Mouse (Mus musculus) C2C12 (cell line): Measurements from ENCODE around the gene Crebl2. TPM values are rescaled to one million over a fixed set of nuclear protein-coding genes. Genes with fewer than 3 reads are reported as not detected.

ENCODE experiments used
- H3K27me3 ChIP-seq: one replicate; pipeline ENCODE4 v1.6.1; 2011; ENCODE audit not compliant: control insufficient read depth, insufficient read depth, insufficient read length
- H3K36me3 ChIP-seq: one replicate; pipeline ENCODE4 v1.6.1; 2011; ENCODE audit not compliant: control insufficient read depth, insufficient read depth
- H3K4me3 ChIP-seq: one replicate; pipeline ENCODE4 v1.5.1; 2011; ENCODE audit warnings: mild to moderate bottlenecking, control low read depth; ENCODE audit not compliant: poor library complexity, insufficient read depth, severe bottlenecking
- H3K79me2 ChIP-seq: one replicate; pipeline ENCODE4 v1.6.1; 2011; ENCODE audit not compliant: control insufficient read depth, insufficient read depth
- H3K79me3 ChIP-seq: one replicate; pipeline ENCODE4 v1.6.1; 2011; ENCODE audit warnings: low read depth, control low read depth
- H3ac ChIP-seq: one replicate; pipeline ENCODE3; 2011; ENCODE audit warnings: low read depth; ENCODE audit not compliant: control insufficient read depth, insufficient read length
- CEBPB ChIP-seq: IDR thresholded peaks from one replicate; pipeline ENCODE4 v1.6.1; 2011; ENCODE audit warnings: low read depth, mild to moderate bottlenecking, control low read depth, moderate library complexity
- CTCF ChIP-seq: IDR thresholded peaks from one replicate; pipeline ENCODE4 v1.5.1; 2011; ENCODE audit not compliant: control insufficient read depth, insufficient read depth, insufficient read length
- FOSL1 ChIP-seq: IDR thresholded peaks from one replicate; pipeline ENCODE4 v1.8.0; 2011; ENCODE audit warnings: mild to moderate bottlenecking, low read length; ENCODE audit not compliant: poor library complexity, insufficient read depth, severe bottlenecking
- MAX ChIP-seq: IDR thresholded peaks from one replicate; pipeline ENCODE4 v1.6.1; 2011; ENCODE audit warnings: mild to moderate bottlenecking, control low read depth
- MYOD1 ChIP-seq: IDR thresholded peaks from one replicate; pipeline ENCODE4 v1.6.1; 2011; ENCODE audit warnings: low read depth; ENCODE audit not compliant: control insufficient read depth, insufficient read length
- MYOG ChIP-seq: IDR thresholded peaks from one replicate; pipeline ENCODE4 v1.6.1; 2011; ENCODE audit not compliant: control insufficient read depth, insufficient read length; ENCODE audit errors: extremely low read depth
- USF1 ChIP-seq: IDR thresholded peaks from one replicate; pipeline ENCODE4 v1.6.1; 2011; ENCODE audit warnings: low read depth, mild to moderate bottlenecking, control low read depth, moderate library complexity
- long read RNA-seq, 2 experiments: library from polyadenylated mRNA; unstranded; transcript quantifications; one replicate each; pipeline ENCODE4 v2.0.0; 2019 to 2020
- polyA plus RNA-seq: library from polyadenylated mRNA; unstranded; fragments of >200 nt; fragmentation: generic; extraction: Trizol; gene quantifications from one replicate; pipeline ENCODE4 v1.2.1, GENCODE M21; 2012; ENCODE audit warnings: missing spikeins

Gene Crebl2
- 0.74 TPM for polyA plus RNA-seq
- long read RNA-seq, experiment 1, partial matches to known transcripts = 0 of 3 reads
- long read RNA-seq, experiment 1, other reads (novel, unspliced or antisense) = 3 of 3 reads
- long read RNA-seq, experiment 2, partial matches to known transcripts = 0 of 2 reads
- long read RNA-seq, experiment 2, other reads (novel, unspliced or antisense) = 0 of 2 reads

GRCm38 (mm10) chr6:134829786-134830700 is at the start of gene Crebl2:
Gene Crebl2, plus strand, starts transcription at chr6:134830154.
- Histone ChIP-seq H3K4me3 (peak within 1 kb of the TSS; percentile 52), H3K79me2 (no peaks in the 10 kb centered on the region), H3K36me3 (no peaks in the 10 kb centered on the region), H3ac (peak within 1 kb of the TSS; percentile 63), H3K79me3 (no peaks in the 10 kb centered on the region), H3K27me3 (no peaks in the 10 kb centered on the region)
- TF ChIP-seq MAX (peak; percentile 51), CTCF (no peak), MYOD1 (no peak), CEBPB (no peak)

DNA sequence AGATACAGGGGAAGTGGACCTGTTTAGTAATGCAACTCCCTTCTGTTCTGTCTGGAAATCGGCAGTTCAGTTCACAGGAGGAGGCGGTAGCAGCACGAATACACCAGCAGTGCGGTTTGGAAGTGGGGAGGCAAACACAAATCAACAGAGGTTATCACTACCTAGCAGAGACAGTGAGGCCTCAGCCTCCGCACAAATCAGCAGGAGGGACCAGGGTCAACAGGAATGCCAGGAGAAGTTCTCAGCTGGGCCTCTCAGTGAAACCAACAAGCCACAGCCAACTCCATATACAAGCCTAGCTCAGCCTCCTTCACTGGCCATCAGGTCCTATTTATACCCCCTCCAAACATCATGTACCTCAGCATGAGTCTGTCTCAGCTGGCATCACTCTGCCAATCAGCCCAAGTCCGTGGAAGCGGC is 48.5 kb upstream of the Crebl2 start:
- Histone ChIP-seq H3K36me3 (no peaks in the 10 kb centered on the region), H3K4me3 (no peak overlapping the region), H3K79me2 (peaks cover 83% of the 10 kb centered on the region), H3K27me3 (no peaks in the 10 kb centered on the region), H3ac (no peak overlapping the region), H3K79me3 (peaks cover 33% of the 10 kb centered on the region)
- TF ChIP-seq FOSL1 = no peak
- no peak for TF ChIP-seq CTCF
- no peak for TF ChIP-seq USF1
- TF ChIP-seq CEBPB = no peak
- no peak for TF ChIP-seq MAX
- TF ChIP-seq MYOD1 = no peak
- no peak for TF ChIP-seq MYOG

DNA sequence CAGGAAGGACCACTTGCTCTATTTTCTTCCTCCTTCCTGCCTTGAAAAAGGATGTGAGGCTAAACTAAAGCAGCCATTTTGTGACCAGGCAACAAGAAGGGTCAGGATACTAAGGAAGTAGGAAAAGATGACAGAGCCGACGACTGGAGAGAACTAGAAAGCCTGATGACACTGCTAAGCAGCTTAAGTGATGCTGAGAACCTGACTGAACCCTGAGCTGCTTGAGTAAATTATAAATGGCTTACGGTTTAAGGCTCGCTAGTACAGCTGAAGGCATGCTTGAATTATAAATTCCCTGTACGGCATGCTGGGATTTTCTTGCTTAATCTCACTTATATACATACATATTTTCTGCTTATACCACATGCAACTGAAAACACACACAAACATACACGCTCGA is 47.1 kb upstream of the Crebl2 start:
- no peaks in the 10 kb centered on the region for H3K36me3 ChIP-seq
- no peak overlapping the region for H3K4me3 ChIP-seq
- peaks cover 35% of the 10 kb centered on the region for H3K79me3 ChIP-seq
- peaks cover 86% of the 10 kb centered on the region for H3K79me2 ChIP-seq
- no peaks in the 10 kb centered on the region for H3K27me3 ChIP-seq
- no peak for TF ChIP-seq FOSL1
- TF ChIP-seq CEBPB = no peak
- H3ac ChIP-seq = no peak overlapping the region

- TF ChIP-seq MYOG (no peak), FOSL1 (no peak), MAX (no peak), USF1 (no peak), CEBPB (no peak), MYOD1 (no peak), CTCF (no peak)
- no peaks in the 10 kb centered on the region for H3K27me3 ChIP-seq
Measured at GRCm38 (mm10) chr6:134786426-134786825, 43.5 kb upstream of the Crebl2 start.

DNA sequence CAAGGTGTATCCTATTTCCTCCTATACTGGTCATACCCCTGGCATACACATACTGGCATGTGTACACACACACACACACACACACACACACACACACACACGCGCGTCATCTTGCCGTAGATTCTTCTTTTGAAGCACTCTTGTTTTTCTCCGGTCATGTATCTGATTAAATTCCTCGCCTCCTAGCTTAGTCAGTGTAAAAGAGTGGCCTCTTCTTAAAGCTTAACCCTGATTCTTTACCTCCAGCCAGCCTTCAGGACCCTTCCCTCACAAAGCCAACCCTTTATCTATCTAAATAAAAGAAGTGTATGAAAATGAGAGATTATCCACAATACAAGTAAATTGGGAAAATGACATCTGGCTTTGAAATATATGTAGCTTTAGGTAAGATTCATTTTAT is 40.9 kb upstream of the Crebl2 start:
- Histone ChIP-seq H3K79me3 (peaks cover 30% of the 10 kb centered on the region), H3ac (no peak overlapping the region), H3K79me2 (peaks cover 76% of the 10 kb centered on the region), H3K36me3 (no peaks in the 10 kb centered on the region), H3K4me3 (no peak overlapping the region), H3K27me3 (no peaks in the 10 kb centered on the region)
- no peak for TF ChIP-seq CEBPB
- TF ChIP-seq USF1 = no peak
- TF ChIP-seq CTCF = no peak
- TF ChIP-seq MYOD1 = no peak
- TF ChIP-seq MYOG = no peak
- no peak for TF ChIP-seq FOSL1
- no peak for TF ChIP-seq MAX

More at GRCm38 (mm10) chr6:134786426-134786825, 43.5 kb upstream of the Crebl2 start:
- H3ac ChIP-seq = no peak overlapping the region
- peaks cover 39% of the 10 kb centered on the region for H3K79me3 ChIP-seq
- no peaks in the 10 kb centered on the region for H3K36me3 ChIP-seq
- peaks cover 92% of the 10 kb centered on the region for H3K79me2 ChIP-seq
- no peak overlapping the region for H3K4me3 ChIP-seq
